Mouse (Mus musculus) liver, adult 2 months (tissue): ENCODE results near the gene Tab1.

Experiments used
- CTCF ChIP-seq: fragments of 200-500 bp; IDR thresholded peaks from 2 replicates; pipeline ENCODE4 v1.5.1; 2011; ENCODE audit warnings: low read depth, low read length, control low read depth
- POLR2A ChIP-seq: fragments of 200-500 bp; IDR thresholded peaks from 2 replicates; pipeline ENCODE4 v1.6.1; 2011; ENCODE audit warnings: low read length, control low read depth; ENCODE audit not compliant: insufficient read depth; ENCODE audit errors: extremely low read depth

DNA sequence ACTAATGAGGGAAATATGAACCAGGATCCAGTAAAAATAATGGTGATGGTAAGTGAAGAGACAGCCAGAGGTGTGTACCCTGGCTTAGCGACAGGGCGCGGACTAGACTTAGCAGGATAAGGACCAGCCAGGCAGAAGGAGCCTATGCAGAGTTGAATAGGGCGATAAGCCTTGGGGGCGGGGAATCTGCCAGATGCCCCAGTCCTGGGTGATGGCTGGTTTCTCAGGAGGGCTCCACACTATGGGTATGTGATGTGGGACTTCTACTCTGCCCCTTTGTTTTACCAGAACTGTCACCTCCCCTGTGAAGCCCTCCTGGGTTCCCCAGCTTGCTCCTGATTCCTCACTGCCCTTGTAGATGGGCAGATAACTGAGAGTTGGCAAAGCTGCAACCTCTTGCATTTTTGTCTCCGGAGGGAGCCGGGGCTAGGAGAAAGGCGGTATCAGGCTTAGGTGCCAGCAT lies 34.9 kb upstream of the Tab1 start:
- TF ChIP-seq POLR2A (no peak), CTCF (no peak)
